Mouse (Mus musculus) forebrain, embryonic 10.5 days (tissue): ENCODE measurements around the gene Gemin5. TPM values are rescaled to one million over a fixed set of nuclear protein-coding genes. Genes with fewer than 3 reads are reported as not detected.

ENCODE experiments used
- DNase-seq: peaks from one replicate; pipeline ENCODE4 v3.0.0-alpha.2; 2017; ENCODE audit warnings: low spot score; ENCODE audit errors: extremely low spot score
- H3K27ac ChIP-seq: fragments of 300-500 bp; sonication (generic); 2 replicates; pipeline ENCODE4 v1.5.1; 2016; ENCODE audit warnings: mild to moderate bottlenecking
- H3K27me3 ChIP-seq: fragments of 300-500 bp; sonication (generic); 2 replicates; pipeline ENCODE4 v1.6.1; 2016; ENCODE audit warnings: mild to moderate bottlenecking; ENCODE audit not compliant: poor library complexity, severe bottlenecking
- H3K36me3 ChIP-seq: fragments of 300-500 bp; sonication (generic); replicated peaks from 2 replicates; pipeline ENCODE4 v1.6.1; 2016; ENCODE audit warnings: mild to moderate bottlenecking, moderate library complexity
- H3K4me1 ChIP-seq: fragments of 300-500 bp; sonication (generic); 2 replicates; pipeline ENCODE4 v1.6.1; 2016
- H3K4me3 ChIP-seq: fragments of 300-500 bp; sonication (generic); 2 replicates; pipeline ENCODE4 v1.5.1; 2016; ENCODE audit warnings: mild to moderate bottlenecking, moderate library complexity
- H3K9me3 ChIP-seq: fragments of 300-500 bp; sonication (generic); 2 replicates; pipeline ENCODE4 v1.6.1; 2016; ENCODE audit warnings: mild to moderate bottlenecking, moderate library complexity
- WGBS: fragments of 180-500 bp; shearing (Covaris S2); methylation state at CpG from one replicate; pipeline ENCODE4 v1.1.7; 2016; 5-methylcytosine and 5-hydroxymethylcytosine counted together
- polyA plus RNA-seq: library from polyadenylated mRNA; unstranded; fragments of >200 nt; fragmentation: Nextera tagmentation; extraction: Ambion mirVana; gene quantifications from 2 replicates; pipeline ENCODE4 v1.2.1, GENCODE M21; 2016

Gemin5 gene
- polyA plus RNA-seq, 1 experiment from 2014 or later: 39.5 TPM

GRCm38 (mm10) chr11:58155458-58155857 is 12.9 kb downstream of the Gemin5 start:
- Histone ChIP-seq H3K27me3 (no peaks in the 10 kb centered on the region), H3K4me1 (no peaks in the 10 kb centered on the region), H3K27ac (no peak overlapping the region), H3K36me3 (peaks cover 99% of the 10 kb centered on the region), H3K4me3 (no peak overlapping the region), H3K9me3 (no peaks in the 10 kb centered on the region)
- DNase-seq: no peak
- 93% methylated on average over 9 of the region's 9 CpGs for whole genome bisulfite sequencing

GRCm38 (mm10) chr11:58146241-58146640 is 22.1 kb downstream of the Gemin5 start:
- no peaks in the 10 kb centered on the region for H3K27me3 ChIP-seq
- no peaks in the 10 kb centered on the region for H3K4me1 ChIP-seq
- no peak overlapping the region for H3K4me3 ChIP-seq
- WGBS: 98% methylated on average over 5 of the region's 5 CpGs
- no peak overlapping the region for H3K27ac ChIP-seq
- H3K36me3 ChIP-seq: peaks cover 97% of the 10 kb centered on the region
- DNase-seq: no peak
- no peaks in the 10 kb centered on the region; the same call in 1 of the 2 replicates for H3K9me3 ChIP-seq

DNA sequence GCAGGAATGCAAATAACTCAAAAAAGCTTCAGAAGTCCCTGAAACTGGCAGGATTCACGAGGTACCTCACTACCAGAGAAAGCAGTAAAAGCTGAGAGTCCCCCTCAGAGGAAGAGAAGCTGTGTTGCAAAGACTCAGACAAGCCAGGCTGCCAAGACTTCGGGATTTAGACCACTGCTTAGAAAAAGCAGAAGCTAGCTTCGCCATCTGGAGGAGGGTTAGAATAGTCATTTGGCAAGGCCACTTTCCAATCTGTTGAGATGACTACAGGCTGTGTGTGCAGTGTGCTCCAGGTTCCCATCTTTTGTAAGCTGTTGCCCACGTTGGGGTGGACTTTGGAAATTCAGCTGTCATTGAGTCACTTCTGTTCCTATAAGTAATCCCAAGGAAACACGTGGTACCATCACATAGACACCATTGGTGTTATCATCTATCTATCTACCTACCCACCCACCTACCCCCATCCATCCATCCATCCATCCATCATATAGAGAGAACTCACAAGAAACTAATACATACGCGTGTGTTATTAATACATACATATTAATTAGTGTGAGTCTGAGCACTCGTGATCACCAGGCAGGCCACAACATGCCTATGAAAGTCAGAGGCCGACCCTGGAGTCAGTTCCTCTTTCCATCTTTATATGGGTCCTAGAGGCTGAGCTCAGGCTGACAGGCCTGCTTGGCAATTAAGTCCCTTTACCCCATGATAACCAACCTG is 24.5 kb downstream of the Gemin5 start:
- no peaks in the 10 kb centered on the region for H3K4me1 ChIP-seq
- no peak overlapping the region for H3K4me3 ChIP-seq
- H3K9me3 ChIP-seq: no peaks in the 10 kb centered on the region; the same call in 1 of the 2 replicates
- no peaks in the 10 kb centered on the region for H3K27me3 ChIP-seq
- no peak overlapping the region for H3K27ac ChIP-seq
- peaks cover 98% of the 10 kb centered on the region for H3K36me3 ChIP-seq
- no peak for DNase-seq
- 94% methylated on average over 9 of the region's 9 CpGs for WGBS

- Histone ChIP-seq H3K36me3 (peaks cover 98% of the 10 kb centered on the region), H3K4me1 (no peaks in the 10 kb centered on the region), H3K9me3 (no peaks in the 10 kb centered on the region), H3K27me3 (no peaks in the 10 kb centered on the region), H3K27ac (no peak overlapping the region), H3K4me3 (no peak overlapping the region)
- WGBS: 92% methylated on average over 3 of the region's 3 CpGs
- no peak for DNase-seq
These were observed 28.9 kb downstream of the Gemin5 start for GRCm38 (mm10) chr11:58139466-58139865.

DNA sequence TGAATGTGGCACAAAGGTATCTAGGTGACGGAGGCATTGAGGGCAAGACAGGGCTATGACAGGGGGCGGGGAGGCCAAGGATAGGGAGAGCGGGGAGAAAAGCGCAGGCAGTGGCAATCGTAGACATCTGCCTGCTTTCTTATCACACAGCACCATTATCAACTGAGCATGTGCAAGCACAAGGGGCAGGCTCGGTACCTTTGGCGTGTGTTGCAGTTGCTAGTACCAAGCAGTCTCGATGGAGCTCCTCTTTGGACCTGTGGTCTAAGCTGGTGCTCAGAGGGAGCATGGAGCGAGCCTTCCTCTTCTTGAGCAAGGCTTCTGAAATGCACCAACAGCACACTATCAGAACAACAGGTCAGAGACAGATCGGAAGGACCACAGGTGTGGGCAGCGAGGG is 29.5 kb downstream of the Gemin5 start:
- no peaks in the 10 kb centered on the region for H3K27me3 ChIP-seq
- H3K27ac ChIP-seq: no peak overlapping the region
- H3K36me3 ChIP-seq: peaks cover 98% of the 10 kb centered on the region
- DNase-seq: no peak
- no peaks in the 10 kb centered on the region for H3K9me3 ChIP-seq
- H3K4me3 ChIP-seq: no peak overlapping the region
- no peaks in the 10 kb centered on the region for H3K4me1 ChIP-seq
- WGBS: 91% methylated on average over 11 of the region's 11 CpGs

DNA sequence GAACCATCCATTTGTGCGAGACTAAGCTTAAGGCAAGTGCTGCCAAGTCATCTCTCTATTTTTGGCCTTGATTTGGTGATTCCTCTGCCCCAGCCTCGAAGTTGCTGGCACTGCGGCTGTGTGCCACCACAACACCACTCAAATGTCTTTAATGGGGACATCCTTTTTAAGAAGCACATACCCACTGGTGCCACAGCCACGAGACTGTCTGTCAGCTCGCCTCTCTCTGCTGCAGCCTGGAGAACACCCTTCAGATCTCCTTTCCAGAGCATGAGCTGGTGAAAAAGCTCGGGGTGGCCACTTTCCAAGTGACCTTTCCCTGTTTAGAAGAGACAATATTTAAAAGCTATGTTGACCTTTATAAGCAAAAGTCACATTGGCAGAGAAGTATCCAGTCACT is 31.7 kb downstream of the Gemin5 start:
- no peak for DNase-seq
- Histone ChIP-seq H3K27me3 (no peaks in the 10 kb centered on the region), H3K36me3 (peaks cover 100% of the 10 kb centered on the region), H3K4me3 (no peak overlapping the region), H3K9me3 (no peaks in the 10 kb centered on the region), H3K27ac (no peak overlapping the region), H3K4me1 (no peaks in the 10 kb centered on the region)
- WGBS: 92% methylated on average over 6 of the region's 6 CpGs

- Histone ChIP-seq H3K9me3 (no peaks in the 10 kb centered on the region), H3K36me3 (peaks cover 100% of the 10 kb centered on the region), H3K27me3 (no peaks in the 10 kb centered on the region), H3K4me3 (no peak overlapping the region), H3K27ac (no peak overlapping the region), H3K4me1 (no peaks in the 10 kb centered on the region)
- no peak for DNase-seq
These were observed 33.0 kb downstream of the Gemin5 start for GRCm38 (mm10) chr11:58135296-58135695.

GRCm38 (mm10) chr11:58134869-58135268 is 33.5 kb downstream of the Gemin5 start:
- H3K36me3 ChIP-seq: peaks cover 100% of the 10 kb centered on the region
- no peak overlapping the region for H3K27ac ChIP-seq
- H3K27me3 ChIP-seq: no peaks in the 10 kb centered on the region
- no peaks in the 10 kb centered on the region for H3K4me1 ChIP-seq
- no peak for DNase-seq
- H3K9me3 ChIP-seq: no peaks in the 10 kb centered on the region
- no peak overlapping the region for H3K4me3 ChIP-seq

DNA sequence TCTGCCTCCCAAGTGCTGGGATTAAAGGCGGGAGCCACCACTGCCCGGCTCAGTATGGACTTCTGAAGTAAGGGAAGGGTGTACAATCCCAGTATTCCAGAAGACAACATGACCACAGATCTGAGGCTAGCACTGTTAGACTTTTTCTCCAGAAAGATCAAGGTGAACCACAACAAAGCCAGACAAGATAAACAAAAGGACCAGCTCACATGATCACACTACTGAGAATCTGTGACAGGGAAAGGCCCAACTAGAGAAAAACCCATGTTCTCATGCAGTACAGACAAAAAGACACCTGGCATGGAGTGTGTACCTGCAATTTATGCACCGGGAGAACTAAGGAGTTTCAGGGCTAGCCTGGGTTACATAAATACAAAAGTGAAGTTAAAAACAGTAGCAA is 36.3 kb downstream of the Gemin5 start:
- Histone ChIP-seq H3K27me3 (no peaks in the 10 kb centered on the region), H3K4me1 (no peaks in the 10 kb centered on the region), H3K4me3 (no peak overlapping the region), H3K9me3 (no peaks in the 10 kb centered on the region), H3K36me3 (peaks cover 100% of the 10 kb centered on the region), H3K27ac (no peak overlapping the region)
- WGBS: 90% methylated on average over 3 of the region's 3 CpGs
- DNase-seq: no peak

- Histone ChIP-seq H3K36me3 (peaks cover 100% of the 10 kb centered on the region), H3K4me1 (no peaks in the 10 kb centered on the region), H3K9me3 (no peaks in the 10 kb centered on the region), H3K27me3 (no peaks in the 10 kb centered on the region), H3K27ac (no peak overlapping the region), H3K4me3 (no peak overlapping the region)
- 88% methylated on average over 6 of the region's 6 CpGs for WGBS
- no peak for DNase-seq
These were observed 39.0 kb downstream of the Gemin5 start for GRCm38 (mm10) chr11:58129302-58129843.

GRCm38 (mm10) chr11:58127544-58127943 is 40.8 kb downstream of the Gemin5 start:
- Histone ChIP-seq H3K27ac (no peak overlapping the region), H3K9me3 (no peaks in the 10 kb centered on the region), H3K4me1 (no peaks in the 10 kb centered on the region), H3K36me3 (peaks cover 100% of the 10 kb centered on the region), H3K4me3 (no peak overlapping the region), H3K27me3 (no peaks in the 10 kb centered on the region)
- 88% methylated on average over 2 of the region's 2 CpGs for WGBS
- no peak for DNase-seq

DNA sequence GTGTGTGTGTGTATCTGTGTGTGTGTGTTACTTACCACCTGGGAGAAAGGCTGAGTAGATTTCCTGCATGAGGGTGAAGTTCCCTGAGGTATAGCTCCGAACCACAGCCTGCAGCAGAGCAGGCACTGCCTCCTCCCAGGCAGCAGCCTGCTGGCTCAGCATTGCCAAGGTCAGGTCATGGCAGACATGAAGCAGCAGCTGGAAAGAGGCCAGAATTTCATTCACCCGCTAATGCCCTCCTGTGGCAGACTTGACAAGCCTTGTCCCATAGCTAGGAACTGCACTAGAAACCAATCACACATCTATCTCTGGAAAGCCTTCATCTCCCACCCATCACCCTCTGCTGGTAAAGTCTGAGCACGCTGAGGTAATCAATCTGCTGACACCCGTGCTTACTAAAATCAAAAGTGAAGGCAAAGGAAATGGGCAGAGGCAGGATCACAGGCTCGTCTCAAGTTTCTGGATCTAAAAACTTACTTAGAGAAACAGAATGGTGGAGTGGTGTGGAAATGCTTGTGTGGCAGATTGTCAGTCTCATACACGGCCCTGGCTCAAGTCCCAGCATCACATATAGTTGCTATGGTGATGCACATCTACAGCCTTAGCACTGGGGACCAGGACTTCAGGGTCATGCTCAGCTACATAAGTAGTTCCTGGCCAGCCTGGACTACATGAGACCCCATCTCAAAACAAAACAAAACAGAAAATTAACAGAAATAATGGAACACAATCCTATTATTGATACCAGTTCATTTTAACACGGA is 41.8 kb downstream of the Gemin5 start:
- Histone ChIP-seq H3K27ac (no peak overlapping the region), H3K9me3 (no peaks in the 10 kb centered on the region), H3K4me1 (no peaks in the 10 kb centered on the region), H3K36me3 (peaks cover 99% of the 10 kb centered on the region), H3K4me3 (no peak overlapping the region), H3K27me3 (no peaks in the 10 kb centered on the region)
- 88% methylated on average over 7 of the region's 7 CpGs for WGBS
- DNase-seq: no peak

DNA sequence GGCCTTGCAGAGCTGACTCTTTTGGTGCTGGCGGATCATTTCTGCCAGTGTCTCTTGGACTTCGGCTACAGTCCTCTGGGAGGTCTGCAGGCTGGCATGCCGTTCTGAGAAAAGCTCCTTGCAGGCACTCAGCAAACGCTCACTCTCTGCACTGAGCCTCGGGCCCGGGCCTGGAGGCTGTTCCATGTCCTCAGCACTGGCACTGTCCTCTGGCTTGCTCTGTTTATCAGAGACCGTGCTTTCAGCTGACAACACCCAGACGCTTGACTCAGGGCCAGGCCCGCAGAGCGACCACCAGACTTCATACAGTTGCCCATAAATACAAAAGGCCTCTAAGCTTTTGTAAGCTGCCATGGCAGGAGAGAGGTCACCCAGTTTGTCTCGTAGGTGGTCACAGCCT is 43.3 kb downstream of the Gemin5 start:
- H3K9me3 ChIP-seq: no peaks in the 10 kb centered on the region
- no peaks in the 10 kb centered on the region for H3K27me3 ChIP-seq
- H3K4me1 ChIP-seq: no peaks in the 10 kb centered on the region
- no peak overlapping the region for H3K27ac ChIP-seq
- H3K4me3 ChIP-seq: no peak overlapping the region
- WGBS: 91% methylated on average over 11 of the region's 11 CpGs
- H3K36me3 ChIP-seq: peaks cover 99% of the 10 kb centered on the region
- no peak for DNase-seq
